Mouse (Mus musculus): ENCODE measurements around the gene Adgrf1.
"Not testable (repeated sequence)": the region's sequence is repeated elsewhere in the genome, so short reads cannot be mapped to it uniquely, and the experiment has no call there.

Adgrf1 gene

GRCm38 (mm10) chr17:43267046-43267749 is 2.9 kb upstream of the Adgrf1 start:
- DNase-seq: no peak

- DNase-seq: no peak
Observed at GRCm38 (mm10) chr17:43276220-43276619, 6.1 kb downstream of the Adgrf1 start.

GRCm38 (mm10) chr17:43277223-43277622 is 7.1 kb downstream of the Adgrf1 start:
- DNase-seq: peak; percentile 10

GRCm38 (mm10) chr17:43279671-43280070 is 9.5 kb downstream of the Adgrf1 start:
- peak; percentile 30 for DNase-seq

GRCm38 (mm10) chr17:43282353-43282752 is 12.2 kb downstream of the Adgrf1 start:
- no peak for DNase-seq

- DNase-seq: no peak
Observed at GRCm38 (mm10) chr17:43282828-43283227, 12.7 kb downstream of the Adgrf1 start.

- no peak for DNase-seq
Observed at GRCm38 (mm10) chr17:43299515-43299914, 29.4 kb downstream of the Adgrf1 start.

GRCm38 (mm10) chr17:43325986-43326671 is 56.0 kb downstream of the Adgrf1 start:
- no peak for DNase-seq

- DNase-seq: peak; percentile 82
Observed at GRCm38 (mm10) chr17:43326726-43327700, 56.9 kb downstream of the Adgrf1 start.

GRCm38 (mm10) chr17:43327810-43328209 is 57.7 kb downstream of the Adgrf1 start:
- peak; percentile 11 for DNase-seq

GRCm38 (mm10) chr17:43329216-43329615 is 59.1 kb downstream of the Adgrf1 start:
- DNase-seq: no peak

- no peak for DNase-seq
Observed at GRCm38 (mm10) chr17:43329761-43330183, 59.6 kb downstream of the Adgrf1 start.

- DNase-seq: peak; percentile 30
Observed at GRCm38 (mm10) chr17:43332686-43333085, 62.6 kb downstream of the Adgrf1 start.

GRCm38 (mm10) chr17:43334074-43334473 is 63.9 kb downstream of the Adgrf1 start:
- no peak for DNase-seq

GRCm38 (mm10) chr17:43337643-43338042 is 67.5 kb downstream of the Adgrf1 start:
- DNase-seq: no peak

GRCm38 (mm10) chr17:43338279-43338678 is 68.2 kb downstream of the Adgrf1 start:
- no peak for DNase-seq

GRCm38 (mm10) chr17:43346499-43346898 is 76.4 kb downstream of the Adgrf1 start:
- DNase-seq: not testable (repeated sequence)

GRCm38 (mm10) chr17:43357902-43358539 is 87.9 kb downstream of the Adgrf1 start:
- DNase-seq: no peak

- DNase-seq: peak; percentile 66
Observed at GRCm38 (mm10) chr17:43359826-43360619, 89.9 kb downstream of the Adgrf1 start, which contains the start of gene Adgrf5. Gene Adgrf5, plus strand, starts transcription at chr17:43360451.

GRCm38 (mm10) chr17:43361021-43361420 is 90.9 kb downstream of the Adgrf1 start:
- no peak for DNase-seq

GRCm38 (mm10) chr17:43362362-43362761 is 92.2 kb downstream of the Adgrf1 start:
- DNase-seq: peak; percentile 49

GRCm38 (mm10) chr17:43362881-43363280 is 92.8 kb downstream of the Adgrf1 start:
- DNase-seq: no peak
